Mouse (Mus musculus) CD8-positive naive resting alpha-beta T cell, adult 2 months (primary cell): ENCODE data around the gene Hmcn1.

Experiments
- DNase-seq, 2 experiments: peaks; one replicate each; pipeline ENCODE4 v3.0.0; 2022; ENCODE audit warnings: low read depth in 2 of 2, low spot score in 2 of 2

The Hmcn1 gene

GRCm38 (mm10) chr1:150546463-150546862, 446.8 kb downstream of the Hmcn1 start:
- no peak for DNase-seq

GRCm38 (mm10) chr1:150540267-150540666, 453.0 kb downstream of the Hmcn1 start:
- DNase-seq, result no peak

GRCm38 (mm10) chr1:150537410-150538128, 455.7 kb downstream of the Hmcn1 start:
- DNase-seq, result no peak

GRCm38 (mm10) chr1:150535770-150536534, 457.3 kb downstream of the Hmcn1 start:
- no peak for DNase-seq

GRCm38 (mm10) chr1:150534587-150534986, 458.6 kb downstream of the Hmcn1 start:
- no peak for DNase-seq

GRCm38 (mm10) chr1:150513041-150513440, 480.2 kb downstream of the Hmcn1 start:
- no peak for DNase-seq
